Mouse (Mus musculus): ENCODE data around the gene Sh3pxd2b.
A peak's percentile ranks its signal among the peaks of the same experiment; 100 is the strongest.

The Sh3pxd2b gene

DNA sequence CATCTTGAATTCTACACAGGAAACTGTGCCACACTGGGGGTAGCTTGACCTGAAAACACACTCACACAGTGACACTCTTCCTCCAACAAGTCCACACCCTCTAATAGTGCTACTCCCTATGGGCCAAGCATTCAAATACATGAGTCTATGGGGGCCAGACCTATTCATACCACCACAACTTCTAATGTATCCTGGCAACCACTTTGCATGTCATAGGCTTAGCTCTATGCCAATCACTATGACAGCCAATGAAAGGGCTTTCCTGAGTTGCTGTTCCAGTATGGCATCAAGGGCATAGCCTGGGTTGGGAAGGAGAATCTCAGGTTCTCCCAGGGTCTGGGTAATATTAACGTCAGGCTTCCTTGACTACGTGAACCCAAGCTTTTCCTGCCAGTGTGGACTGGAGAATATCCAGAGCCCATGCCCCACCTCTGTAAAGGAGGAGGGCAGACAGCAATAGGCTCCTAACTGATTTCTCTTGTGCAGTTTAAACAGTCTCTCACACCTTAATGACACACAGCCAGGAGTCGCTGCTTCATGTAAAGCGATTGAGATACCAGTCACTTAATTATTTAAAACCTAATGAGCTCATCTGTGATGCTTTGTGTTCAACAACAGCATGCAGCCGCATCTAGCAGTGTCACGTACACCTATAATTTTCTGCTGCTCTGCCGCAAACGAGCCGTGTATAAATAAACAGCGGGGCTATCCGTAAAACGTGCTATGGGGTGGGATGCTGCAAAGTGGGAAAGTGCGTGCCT lies 25.8 kb downstream of the Sh3pxd2b start:
- no peak for DNase-seq (ENCODE audit: low spot score)

DNA sequence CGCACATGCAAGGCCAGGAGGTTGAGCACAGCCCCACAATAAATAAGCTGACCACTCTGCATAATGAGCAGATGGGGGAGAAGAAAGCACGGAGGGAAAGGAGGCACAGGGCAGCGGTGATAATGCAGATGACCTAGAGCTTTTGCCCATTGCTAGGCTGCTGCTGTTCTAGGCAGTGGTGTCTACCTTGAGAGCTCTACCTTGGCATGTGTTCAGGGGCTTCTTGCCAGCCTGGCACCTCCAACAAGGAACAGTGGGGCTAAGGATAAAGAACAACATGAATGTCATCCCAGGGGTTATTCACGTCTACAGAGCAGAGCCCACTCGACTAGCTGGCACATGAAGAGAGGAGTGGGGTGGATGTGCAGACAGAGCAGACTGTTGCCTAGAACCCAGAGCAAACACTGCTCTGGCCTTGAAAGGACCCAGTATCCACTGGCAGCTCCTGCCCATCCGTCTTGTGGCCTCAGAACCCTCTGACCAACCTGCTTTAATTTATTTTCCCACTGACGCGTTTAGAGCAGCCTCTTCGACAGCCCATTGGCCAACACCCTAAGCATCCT lies 26.5 kb downstream of the Sh3pxd2b start:
- no peak for DNase-seq (ENCODE audit: low spot score)

DNA sequence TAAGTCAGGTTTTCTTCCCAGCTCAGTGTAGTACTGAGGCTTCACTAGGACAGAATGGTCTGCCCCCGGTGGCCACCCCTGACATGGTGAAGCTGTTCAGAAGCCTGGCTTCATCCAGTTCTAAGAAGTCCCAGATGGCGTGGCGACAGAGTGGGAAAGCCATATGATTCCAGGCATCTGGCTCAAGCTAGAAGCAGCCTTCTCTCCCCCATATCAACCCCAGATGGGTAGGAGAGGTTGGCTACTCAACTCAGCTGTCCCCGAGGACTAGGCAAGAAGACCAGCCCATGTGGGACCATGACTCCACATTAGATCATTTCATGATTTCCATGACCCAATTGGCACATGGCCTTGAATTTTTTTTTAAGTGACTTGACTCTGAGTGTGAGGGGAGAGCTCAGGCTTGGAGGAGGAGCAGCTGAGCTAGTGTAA lies 27.5 kb downstream of the Sh3pxd2b start:
- no peak for DNase-seq (ENCODE audit: low spot score)

DNA sequence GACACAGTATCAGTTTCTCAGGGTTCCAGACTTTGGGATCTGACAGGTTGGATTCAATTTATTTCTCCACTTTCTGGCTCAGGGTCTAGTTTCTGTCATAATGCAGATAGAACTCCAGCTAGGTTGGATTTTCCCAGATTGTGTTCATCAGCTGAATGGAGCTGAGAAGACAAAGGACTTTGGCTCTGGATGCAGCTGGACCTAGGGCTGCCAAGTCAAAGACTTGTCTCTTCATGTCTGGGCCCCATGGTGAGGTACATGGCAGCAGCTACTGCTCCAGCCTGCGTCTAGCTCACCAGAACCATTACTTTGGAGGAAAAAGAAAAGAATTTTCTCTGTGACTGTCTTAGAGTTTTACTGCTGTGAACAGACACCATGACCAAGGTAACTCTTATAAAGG lies 28.5 kb downstream of the Sh3pxd2b start:
- DNase-seq (ENCODE audit: low spot score) = no peak

DNA sequence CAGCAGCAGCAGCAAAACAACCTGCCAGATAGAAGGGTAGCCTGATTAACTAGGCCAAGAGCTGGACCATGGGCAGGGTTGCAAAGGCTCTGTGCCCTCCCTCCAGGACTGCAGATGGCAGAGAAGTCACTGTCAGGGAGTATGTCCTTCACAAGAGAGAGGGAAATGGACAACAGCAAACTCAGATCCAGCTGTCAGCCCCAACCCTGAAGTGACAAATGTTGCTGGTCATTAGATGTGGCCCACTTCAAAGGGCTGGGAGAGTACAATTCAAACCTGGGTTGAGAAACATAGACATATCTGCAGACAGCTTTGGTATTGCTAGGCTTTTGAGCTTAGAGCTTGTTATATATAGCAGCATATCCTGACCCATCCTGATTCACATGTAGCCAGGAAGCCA lies 32.3 kb downstream of the Sh3pxd2b start:
- DNase-seq (ENCODE audit: low spot score) = no peak

DNA sequence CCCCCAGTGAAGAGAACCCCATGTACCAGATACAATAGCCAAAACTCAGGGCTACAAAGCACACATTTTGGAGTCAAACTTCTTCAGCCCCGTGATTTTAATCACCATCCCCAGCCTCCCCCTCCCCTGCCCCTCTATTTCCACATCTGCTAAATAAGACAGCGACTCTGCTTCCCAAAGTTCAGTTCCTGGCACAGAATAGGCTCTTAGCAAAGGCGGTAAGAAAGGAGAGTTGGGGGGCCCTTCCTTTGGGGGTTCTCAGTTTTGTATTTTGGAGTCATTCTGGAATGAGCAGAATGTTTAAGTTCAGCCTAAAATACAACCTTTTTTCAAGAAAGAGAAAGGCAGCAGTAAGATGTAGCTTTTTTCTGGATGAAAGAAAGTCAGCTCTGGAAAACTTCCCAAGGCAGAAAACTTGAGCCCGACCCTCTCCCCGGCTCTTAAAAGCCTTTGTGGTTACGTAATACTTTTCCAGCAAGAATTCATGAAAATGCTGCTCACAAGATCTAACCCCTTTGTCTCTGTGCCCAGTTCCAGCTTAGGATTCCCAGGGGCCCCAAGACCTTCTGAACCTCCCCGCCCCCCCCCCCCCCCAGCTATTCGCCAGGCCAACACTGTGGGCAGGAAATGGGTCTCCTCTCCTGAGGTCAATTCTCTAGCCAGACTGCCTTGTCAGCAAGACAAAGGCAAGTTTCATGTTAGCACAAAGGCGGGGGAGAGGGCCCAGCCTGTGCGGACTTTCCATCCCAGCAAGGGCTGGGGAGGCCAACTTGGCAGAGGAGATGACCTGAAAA lies 35.9 kb downstream of the Sh3pxd2b start:
- no peak for DNase-seq (ENCODE audit: low spot score)

DNA sequence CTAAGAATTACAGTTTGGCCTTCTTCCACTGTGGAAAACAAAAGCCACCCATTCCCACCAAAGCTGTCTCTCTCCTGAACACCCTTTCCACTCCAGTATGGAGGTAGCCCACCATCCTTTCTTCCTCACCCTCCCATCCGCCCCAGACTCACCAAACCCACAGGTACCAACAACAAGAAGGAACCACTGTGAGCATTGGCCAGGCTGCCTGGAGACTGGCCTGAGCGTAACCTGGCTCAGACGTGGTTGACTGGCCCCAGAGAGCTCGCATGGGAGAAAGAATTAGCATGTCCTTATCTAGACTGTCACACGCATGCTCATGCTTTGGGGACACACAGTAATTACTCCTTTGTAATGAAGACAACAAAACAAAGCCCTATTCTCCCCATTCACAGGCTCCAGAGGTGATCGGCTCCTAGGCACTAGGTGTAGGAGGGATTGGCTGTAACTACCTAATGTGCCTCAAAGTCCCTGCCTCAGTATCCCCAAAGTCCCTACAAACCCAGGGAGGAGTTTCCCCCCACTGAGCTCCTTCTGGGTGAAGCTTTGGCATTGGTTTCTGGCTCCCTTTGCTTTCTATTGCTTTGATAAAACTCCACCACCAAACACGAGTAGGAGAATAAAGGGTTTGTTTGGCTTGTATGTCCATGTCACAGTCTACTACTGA lies 36.6 kb downstream of the Sh3pxd2b start:
- DNase-seq (ENCODE audit: low spot score) = no peak

DNA sequence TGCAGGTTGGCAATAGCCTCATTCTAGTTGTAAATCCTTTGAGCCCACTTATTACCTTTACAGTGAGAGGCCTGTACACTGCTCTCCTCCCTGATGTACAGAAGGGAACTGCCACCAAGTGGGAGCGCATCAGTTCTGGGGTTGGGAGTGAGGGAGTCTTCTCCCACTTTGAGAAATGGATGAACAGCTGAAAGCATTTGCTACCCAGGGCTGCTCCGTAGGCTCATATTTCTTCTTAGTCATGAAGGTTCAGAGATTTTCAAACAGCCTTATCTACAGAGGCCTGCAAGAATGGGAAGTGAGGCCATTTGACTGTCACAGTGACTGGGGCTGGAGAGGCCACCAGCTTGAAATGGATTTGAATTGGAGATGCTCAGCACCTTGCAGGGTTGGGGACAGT lies 38.4 kb downstream of the Sh3pxd2b start:
- no peak for DNase-seq (ENCODE audit: low spot score)

DNA sequence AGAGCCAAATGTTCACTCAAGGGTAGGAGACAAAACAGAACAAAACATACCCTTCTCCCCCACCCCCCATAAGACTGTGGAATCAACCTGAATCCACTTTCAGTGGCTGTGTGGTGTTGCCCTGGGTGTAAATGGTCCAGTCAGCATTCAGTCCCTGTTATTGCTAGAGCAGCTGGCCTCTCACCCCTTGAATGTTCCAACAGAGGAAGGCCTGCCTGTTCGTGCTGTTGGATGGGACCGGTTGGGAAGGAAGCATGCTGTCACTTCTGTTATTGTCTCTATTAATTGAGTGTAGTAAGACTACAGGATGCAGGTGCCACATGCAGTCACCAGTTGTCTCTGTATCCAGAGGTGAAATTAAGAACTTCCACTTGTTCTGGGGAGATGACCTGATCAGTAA lies 40.4 kb downstream of the Sh3pxd2b start:
- DNase-seq (ENCODE audit: low spot score) = no peak

DNA sequence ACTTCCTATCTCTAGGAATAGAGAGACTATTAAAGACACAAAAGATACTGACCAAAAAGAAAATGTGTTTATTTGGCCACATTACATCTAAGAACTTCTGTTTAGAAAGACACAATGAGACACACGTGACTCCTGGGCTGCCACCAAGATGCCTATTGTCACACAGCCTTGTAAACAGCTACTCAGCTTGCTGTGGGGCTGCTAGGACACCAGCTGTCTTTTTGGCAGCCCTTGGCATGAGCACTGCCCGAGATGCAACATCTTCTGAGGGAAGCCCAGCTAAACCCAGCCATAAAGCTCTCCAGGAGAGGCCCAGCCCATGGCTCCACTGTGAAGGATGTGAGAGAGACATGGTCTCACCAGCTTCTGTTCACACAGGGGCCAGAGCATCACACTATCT lies 45.5 kb downstream of the Sh3pxd2b start:
- DNase-seq (ENCODE audit: low spot score) = no peak

DNA sequence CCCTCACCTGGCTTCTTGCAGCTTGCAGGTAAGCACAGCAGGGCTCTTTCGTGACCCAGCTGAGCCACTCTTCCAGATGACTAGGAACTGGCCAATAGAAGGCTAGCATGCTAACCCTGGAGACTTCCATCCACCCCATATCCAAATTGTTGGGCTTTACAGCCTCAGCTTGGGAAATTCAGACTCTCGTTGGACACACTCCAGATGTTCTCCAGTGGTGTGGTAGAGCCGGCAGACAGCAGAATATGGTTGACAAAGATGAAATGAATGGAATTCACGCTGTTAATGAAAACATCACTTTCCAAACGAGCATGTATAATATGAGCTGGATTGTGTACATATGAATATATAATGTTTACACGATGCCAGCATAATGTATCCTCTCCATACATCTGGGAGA lies 48.2 kb downstream of the Sh3pxd2b start:
- no peak for DNase-seq (ENCODE audit: low spot score)

DNA sequence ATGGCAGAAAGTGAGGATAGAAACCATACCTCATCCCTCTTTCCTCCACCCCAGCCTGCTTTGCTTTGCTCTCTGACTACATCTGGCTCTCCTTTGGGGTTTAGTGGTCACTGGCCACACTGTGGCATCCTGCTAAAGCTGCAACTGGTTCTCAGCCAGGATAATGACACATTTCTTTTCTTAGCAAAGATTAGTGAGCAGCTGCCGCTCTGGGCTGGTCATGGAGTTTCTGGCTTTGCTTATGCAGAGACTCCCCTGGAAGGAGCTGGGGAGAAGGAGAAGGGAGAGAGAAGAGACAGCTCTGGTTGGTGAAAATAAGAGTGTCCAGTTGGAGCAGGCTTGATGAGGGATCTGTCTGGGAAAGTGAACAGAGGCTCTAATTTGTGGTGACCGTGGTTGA lies 50.8 kb downstream of the Sh3pxd2b start:
- DNase-seq (ENCODE audit: low spot score) = no peak

DNA sequence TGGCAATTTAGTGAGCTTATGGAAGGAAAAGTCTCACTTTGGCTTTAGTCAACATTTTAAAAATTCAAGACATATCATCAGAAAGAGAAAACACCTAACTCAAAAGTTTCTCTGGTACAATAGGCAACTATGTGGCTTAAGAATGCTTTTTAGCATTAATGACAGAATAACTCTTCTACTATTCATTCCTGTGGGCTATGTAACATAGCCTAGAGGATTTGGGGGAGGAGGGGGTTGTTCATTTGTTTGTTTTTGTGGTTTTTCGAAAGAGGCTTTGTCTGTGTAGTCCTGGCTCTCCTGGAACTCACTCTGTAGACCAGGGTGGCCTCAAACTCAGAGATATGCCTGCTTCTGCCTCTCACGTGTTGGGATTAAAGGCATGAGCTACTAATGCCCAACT lies 51.6 kb downstream of the Sh3pxd2b start:
- DNase-seq (ENCODE audit: low spot score) = no peak

DNA sequence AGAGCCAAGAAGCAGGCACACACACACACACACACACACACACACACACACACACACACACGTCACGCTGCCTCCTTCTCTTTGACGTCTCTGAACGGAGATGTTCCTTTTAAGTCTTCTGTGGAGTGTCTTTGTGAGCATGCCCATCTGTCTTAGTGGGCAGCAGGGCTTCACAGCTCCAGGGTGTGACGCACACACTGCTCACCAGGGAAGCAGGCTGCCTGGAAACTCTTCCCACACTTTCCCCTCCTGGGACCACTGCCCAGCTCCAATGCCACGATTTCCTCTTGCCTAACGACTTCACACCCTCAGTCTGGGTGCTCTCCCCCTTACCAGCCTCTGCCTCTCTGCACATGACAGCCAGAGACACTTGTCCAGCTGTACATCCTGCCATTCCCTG lies 55.1 kb downstream of the Sh3pxd2b start:
- DNase-seq (ENCODE audit: low spot score) = peak; percentile 11

DNA sequence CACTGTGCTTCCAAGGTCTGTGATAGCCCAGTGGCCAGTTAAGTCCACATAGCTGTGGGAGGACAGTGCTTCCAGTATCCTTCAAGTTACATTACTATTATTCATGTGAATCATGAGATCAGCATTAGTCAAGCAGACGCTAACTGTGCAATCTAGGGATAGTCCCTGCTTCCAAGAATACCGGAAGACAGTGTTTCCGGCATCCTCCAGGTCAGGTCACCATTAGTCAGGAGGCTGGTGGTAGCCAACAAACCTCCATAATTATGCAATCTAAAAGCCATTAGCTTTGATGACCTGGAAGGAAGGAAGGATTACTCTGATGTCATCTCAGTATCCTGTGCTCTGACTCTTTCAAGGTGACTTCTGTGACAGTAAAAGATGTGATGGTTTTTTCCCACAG lies 57.1 kb downstream of the Sh3pxd2b start:
- no peak for DNase-seq (ENCODE audit: low spot score)

DNA sequence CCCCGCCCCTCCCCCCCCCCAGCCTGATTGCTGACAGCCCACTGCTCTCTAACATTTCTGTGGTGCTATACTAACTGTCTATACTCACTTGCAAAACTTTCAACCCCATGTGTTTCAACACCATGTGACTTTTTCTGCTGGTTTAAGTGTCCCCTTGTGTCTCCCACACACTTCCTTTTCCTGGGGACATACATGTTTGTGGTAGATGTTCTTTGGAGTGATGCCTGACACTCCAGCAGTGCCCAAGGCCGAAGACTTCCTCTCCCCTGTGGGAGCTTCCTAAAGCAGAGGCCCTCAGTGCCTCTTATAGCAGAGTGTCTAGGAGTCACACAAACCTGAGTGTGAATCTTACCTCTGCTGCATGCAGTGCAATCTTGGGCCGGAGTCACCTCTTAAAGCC lies 60.2 kb downstream of the Sh3pxd2b start:
- no peak for DNase-seq (ENCODE audit: low spot score)

DNA sequence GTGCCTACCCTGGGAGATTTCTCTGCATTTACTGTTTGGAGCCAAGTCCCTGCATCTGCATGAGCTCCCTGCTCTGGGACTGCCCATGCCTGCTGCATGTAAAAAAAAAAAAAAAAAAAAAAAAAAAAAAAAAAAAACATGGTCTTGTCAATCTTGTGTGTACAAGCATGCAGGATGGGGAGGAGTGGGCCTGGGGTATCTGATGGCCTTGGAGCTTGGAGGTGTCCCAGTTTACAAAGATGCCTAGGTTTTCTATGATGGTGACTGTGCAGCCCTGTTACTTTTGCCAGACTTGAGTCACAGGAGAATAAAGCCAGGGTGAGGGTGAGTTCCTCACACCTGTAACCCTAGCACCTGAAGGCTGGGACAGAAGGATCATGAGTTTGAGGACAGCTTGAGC lies 61.4 kb downstream of the Sh3pxd2b start:
- no peak for DNase-seq (ENCODE audit: low spot score)

DNA sequence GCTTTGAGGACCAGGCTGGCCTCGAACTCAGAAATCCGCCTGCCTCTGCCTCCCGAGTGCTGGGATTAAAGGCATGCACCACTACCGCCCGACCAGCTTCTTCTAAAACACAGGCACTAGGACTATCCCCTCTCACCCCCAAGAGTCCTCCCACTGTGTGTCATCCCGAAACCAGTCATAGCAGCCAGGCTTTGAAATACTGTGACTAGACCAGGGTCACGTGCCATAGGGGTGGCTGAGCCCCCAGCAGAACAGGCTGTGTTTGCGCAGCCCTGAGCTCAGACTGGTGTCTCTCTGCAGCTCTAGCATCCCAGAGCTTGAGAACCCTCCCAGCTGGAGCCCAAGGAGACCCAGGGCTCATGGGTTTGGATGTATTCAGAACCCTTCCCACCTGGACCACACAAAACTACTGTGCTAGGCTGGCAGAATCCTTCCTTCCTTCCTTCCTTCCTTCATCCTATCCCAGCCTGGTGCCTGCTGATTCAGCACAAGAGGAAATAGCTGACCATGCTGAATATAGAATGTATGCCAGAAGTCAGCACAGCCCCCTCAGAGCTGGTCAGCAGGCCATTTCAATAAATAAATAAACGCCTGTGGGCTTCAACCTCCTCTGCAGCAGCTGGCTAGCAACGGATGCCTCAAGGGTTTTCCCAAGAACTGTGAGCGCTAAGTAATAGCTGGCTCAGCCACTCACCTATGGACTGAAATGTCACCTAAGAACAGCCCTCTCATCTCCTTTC lies 62.4 kb downstream of the Sh3pxd2b start:
- DNase-seq (ENCODE audit: low spot score) = no peak

DNA sequence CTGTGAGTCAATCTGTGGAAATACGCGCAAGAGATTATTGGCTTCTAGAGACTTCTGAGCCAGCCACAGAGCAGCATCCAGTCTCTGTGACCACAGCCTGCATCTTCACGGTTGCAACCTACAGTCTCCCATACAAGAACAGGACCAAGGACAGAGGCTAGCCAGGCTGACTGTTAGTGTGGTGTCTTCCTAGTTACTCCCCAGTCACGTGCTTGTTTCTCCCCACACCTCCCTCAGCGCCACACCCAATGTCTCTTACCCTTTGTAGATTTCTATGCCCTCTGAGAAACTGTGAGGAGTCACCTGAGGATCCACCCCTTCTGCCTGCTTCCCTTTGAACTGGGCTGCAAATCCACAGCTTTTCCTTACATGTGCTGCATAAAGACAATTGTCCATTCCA lies 72.4 kb downstream of the Sh3pxd2b start:
- no peak for DNase-seq (ENCODE audit: low spot score)

DNA sequence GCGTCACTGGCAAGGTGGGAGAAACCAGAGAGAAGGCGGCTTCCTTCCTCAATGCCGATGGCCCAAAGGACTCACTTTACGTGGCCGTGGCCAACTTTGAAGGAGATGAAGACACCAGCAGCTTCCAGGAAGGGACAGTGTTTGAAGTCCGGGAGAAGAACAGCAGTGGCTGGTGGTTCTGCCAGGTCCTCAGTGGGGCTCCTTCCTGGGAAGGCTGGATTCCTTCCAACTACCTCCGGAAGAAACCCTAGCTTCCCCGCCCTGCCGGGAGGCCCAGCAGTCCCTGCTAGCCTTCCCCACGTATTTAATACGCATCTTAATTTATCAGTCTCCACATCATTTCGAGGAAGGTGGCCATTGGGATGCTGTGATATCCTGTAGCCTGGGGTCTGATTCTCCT lies 75.7 kb downstream of the Sh3pxd2b start:
- no peak for DNase-seq (ENCODE audit: low spot score)

DNA sequence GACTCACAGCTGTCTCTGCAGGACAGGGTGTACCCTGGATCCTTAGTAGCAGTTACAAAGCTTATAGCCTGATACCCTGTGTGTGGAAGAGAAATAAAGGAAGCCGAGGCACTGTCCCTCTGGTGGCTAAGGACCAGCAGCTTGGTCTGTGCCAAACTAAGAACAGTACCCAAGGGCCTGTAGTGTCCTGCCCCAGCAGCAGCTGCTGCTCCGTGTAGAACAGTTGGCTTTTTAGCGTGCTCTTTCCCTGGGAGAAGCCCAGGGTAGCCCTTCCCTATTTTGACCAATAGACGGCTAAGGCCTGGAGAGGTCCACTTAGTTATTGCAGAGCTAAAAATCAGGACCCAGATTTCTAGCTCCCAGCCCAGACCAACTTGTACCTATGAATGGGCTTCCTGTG lies 77.0 kb downstream of the Sh3pxd2b start:
- DNase-seq (ENCODE audit: low spot score) = no peak

DNA sequence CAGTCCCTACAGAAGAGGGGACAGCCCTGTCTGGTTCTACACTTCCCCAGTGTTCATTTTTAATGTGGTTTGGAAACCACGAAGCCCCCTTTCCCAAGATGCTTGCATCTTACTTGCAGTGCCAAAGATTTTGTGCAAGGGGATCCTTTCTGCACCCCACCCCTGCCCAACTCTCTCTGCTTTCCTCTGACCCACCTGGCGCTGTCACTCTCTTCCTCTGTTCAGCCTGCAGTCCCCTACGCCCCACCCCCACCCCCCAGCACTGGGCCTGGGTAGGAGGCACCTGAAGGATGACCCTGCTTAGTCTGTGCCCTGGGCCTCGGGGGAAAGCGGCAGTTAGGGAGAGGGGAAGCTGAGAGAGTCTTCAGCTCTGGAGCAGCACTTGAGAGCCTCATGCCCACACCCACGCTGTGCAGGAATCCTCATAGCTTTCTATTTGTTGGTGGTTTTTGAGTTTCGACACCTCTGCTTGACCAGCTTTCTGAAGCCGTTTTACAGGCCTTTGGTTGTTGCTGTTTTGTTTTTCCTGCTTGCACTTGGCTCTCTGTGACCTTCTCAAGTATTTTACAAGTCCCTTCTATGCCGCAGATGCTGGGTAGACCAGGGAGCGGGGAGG lies 77.5 kb downstream of the Sh3pxd2b start:
- no peak for DNase-seq (ENCODE audit: low spot score)
